Mouse (Mus musculus) heart, adult 2 months (tissue): ENCODE measurements around the gene Kcnn3. TPM values are rescaled to one million over a fixed set of nuclear protein-coding genes. Genes with fewer than 3 reads are reported as not detected.

Experiments
- DNase-seq, 2 experiments: peaks; one replicate each; pipeline ENCODE4 v3.0.0; 2021
- H3K27ac ChIP-seq: fragments of 200-600 bp; 2 replicates; pipeline ENCODE4 v1.8.1; 2022
- H3K27me3 ChIP-seq: fragments of 200-500 bp; 2 replicates; pipeline ENCODE4 v1.6.1; 2012; ENCODE audit warnings: mild to moderate bottlenecking, low read length, inconsistent platforms, mixed read lengths; ENCODE audit not compliant: control insufficient read depth, insufficient read depth
- H3K36me3 ChIP-seq: fragments of 200-500 bp; 2 replicates; pipeline ENCODE4 v1.6.1; 2012; ENCODE audit warnings: low read length, inconsistent platforms; ENCODE audit not compliant: control insufficient read depth, insufficient read depth
- H3K4me1 ChIP-seq: fragments of 200-500 bp; 2 replicates; pipeline ENCODE4 v1.6.1; 2011; ENCODE audit warnings: low read length; ENCODE audit not compliant: control insufficient read depth, insufficient read depth
- H3K4me3 ChIP-seq: fragments of 200-600 bp; 2 replicates; pipeline ENCODE4 v1.8.1; 2022
- H3K79me2 ChIP-seq: fragments of 200-500 bp; replicated peaks from 2 replicates; pipeline ENCODE4 v1.6.1; 2012; ENCODE audit warnings: mild to moderate bottlenecking, inconsistent platforms, low read length, moderate library complexity, mixed read lengths; ENCODE audit not compliant: control insufficient read depth, insufficient read depth
- H3K9ac ChIP-seq: fragments of 200-500 bp; 2 replicates; pipeline ENCODE4 v1.6.1; 2012; ENCODE audit warnings: low read depth, mild to moderate bottlenecking, control low read depth, inconsistent platforms, low read length, mixed read lengths
- CTCF ChIP-seq: fragments of 200-600 bp; IDR thresholded peaks from 2 replicates; pipeline ENCODE4 v1.8.1; 2022; ENCODE audit warnings: antibody characterized with exemption, mild to moderate bottlenecking, moderate library complexity
- EP300 ChIP-seq: fragments of 200-500 bp; IDR thresholded peaks from 2 replicates; pipeline ENCODE4 v1.6.1; 2011; ENCODE audit warnings: low read depth, low read length, control low read depth; ENCODE audit not compliant: insufficient read depth
- POLR2A ChIP-seq: fragments of 200-500 bp; IDR thresholded peaks from 2 replicates; pipeline ENCODE4 v1.6.1; 2011; ENCODE audit warnings: mild to moderate bottlenecking, low read depth, low read length, control low read depth; ENCODE audit not compliant: insufficient read depth
- WGBS: fragments of 180-500 bp; shearing (Covaris S2); methylation state at CpG from one replicate; pipeline ENCODE4 v1.1.7; 2018; 5-methylcytosine and 5-hydroxymethylcytosine counted together
- intact Hi-C: fragments of 180-260 bp; cut with DNase I; formaldehyde crosslinking; loops from one replicate; pipeline ENCODE4 v1.15.1; 2025
- polyA plus RNA-seq: library from polyadenylated mRNA; depleted of rRNA; stranded (reverse); fragments of >200 nt; gene quantifications from 2 replicates; pipeline ENCODE4 v1.2.3, GENCODE M21; 2012
- total RNA-seq, 2 experiments: library from RNA; stranded (reverse); gene quantifications; 2 replicates each; pipeline ENCODE4 v1.2.3; 2021

Gene Kcnn3
- total and polyA plus RNA-seq, 3 experiments: 0.84 to 3.3 (median 2.0) TPM

DNA sequence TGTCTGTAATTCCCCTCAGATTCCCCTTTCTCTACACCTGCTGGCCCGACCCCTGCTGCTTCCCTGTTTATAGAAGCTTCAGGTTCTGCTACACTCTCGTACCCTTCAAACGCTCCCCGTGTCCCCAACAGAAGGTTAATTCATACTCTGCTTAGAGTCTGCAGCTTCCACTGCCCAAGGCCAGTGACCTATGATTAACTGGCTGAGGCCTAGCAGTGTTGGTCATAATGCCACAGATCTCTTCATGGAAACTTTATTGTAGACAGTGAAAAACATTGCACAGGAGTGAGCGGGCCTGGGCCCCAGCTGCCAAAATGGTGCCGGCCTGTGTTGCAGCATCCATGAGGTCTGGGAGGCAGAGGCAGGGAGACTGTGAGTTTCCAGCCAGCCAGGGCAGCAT, 104.0 kb downstream of the Kcnn3 start:
- Histone ChIP-seq H3K36me3 (no peaks in the 10 kb centered on the region), H3K9ac (no peak overlapping the region), H3K79me2 (no peaks in the 10 kb centered on the region), H3K4me1 (no peaks in the 10 kb centered on the region), H3K4me3 (no peak overlapping the region), H3K27ac (no peak overlapping the region), H3K27me3 (no peaks in the 10 kb centered on the region)
- no peak for TF ChIP-seq EP300
- TF ChIP-seq POLR2A: no peak
- TF ChIP-seq CTCF: no peak
- WGBS: 79% methylated on average over 6 of the region's 6 CpGs
- no peak for DNase-seq
- intact Hi-C loops: no loop called here

GRCm38 (mm10) chr3:89624814-89625445, 105.0 kb downstream of the Kcnn3 start:
- 67% methylated on average over 5 of the region's 5 CpGs for WGBS
- no peak for TF ChIP-seq CTCF
- TF ChIP-seq POLR2A: no peak
- TF ChIP-seq EP300: no peak

GRCm38 (mm10) chr3:89626556-89626955, 106.6 kb downstream of the Kcnn3 start:
- TF ChIP-seq POLR2A: no peak
- no peak for TF ChIP-seq EP300
- no peak for TF ChIP-seq CTCF
- no peaks in the 10 kb centered on the region for H3K79me2 ChIP-seq
- no peaks in the 10 kb centered on the region for H3K27me3 ChIP-seq
- no peak overlapping the region for H3K27ac ChIP-seq
- intact Hi-C loops: no loop called here
- H3K4me1 ChIP-seq: peaks cover 2% of the 10 kb centered on the region; the same call in 1 of the 2 replicates
- H3K9ac ChIP-seq: no peak overlapping the region
- 52% methylated on average over 4 of the region's 4 CpGs for WGBS
- H3K36me3 ChIP-seq: no peaks in the 10 kb centered on the region
- H3K4me3 ChIP-seq: no peak overlapping the region
- no peak for DNase-seq

More at GRCm38 (mm10) chr3:89624814-89625445, 105.0 kb downstream of the Kcnn3 start:
- Histone ChIP-seq H3K4me3 (no peak overlapping the region), H3K9ac (no peak overlapping the region), H3K27ac (no peak overlapping the region), H3K79me2 (no peaks in the 10 kb centered on the region), H3K36me3 (no peaks in the 10 kb centered on the region), H3K27me3 (no peaks in the 10 kb centered on the region), H3K4me1 (no peaks in the 10 kb centered on the region)
- no peak for DNase-seq
- intact Hi-C loops: no loop called here

GRCm38 (mm10) chr3:89629811-89630210, 109.8 kb downstream of the Kcnn3 start:
- peak in 1 of 2 experiments; percentile 30 for DNase-seq
- H3K4me3 ChIP-seq: no peak overlapping the region
- no peaks in the 10 kb centered on the region for H3K27me3 ChIP-seq
- no peak overlapping the region for H3K27ac ChIP-seq
- no peaks in the 10 kb centered on the region for H3K79me2 ChIP-seq
- no peaks in the 10 kb centered on the region for H3K36me3 ChIP-seq
- peaks cover 2% of the 10 kb centered on the region; the same call in 1 of the 2 replicates for H3K4me1 ChIP-seq
- H3K9ac ChIP-seq: no peak overlapping the region
- 79% methylated on average over 3 of the region's 3 CpGs for WGBS
- intact Hi-C loops: no loop called here
- no peak for TF ChIP-seq POLR2A
- TF ChIP-seq CTCF: no peak
- no peak for TF ChIP-seq EP300

- Histone ChIP-seq H3K4me3 (no peak overlapping the region), H3K4me1 (peaks cover 2% of the 10 kb centered on the region; the same call in 1 of the 2 replicates), H3K9ac (no peak overlapping the region), H3K79me2 (no peaks in the 10 kb centered on the region), H3K27ac (no peak overlapping the region), H3K36me3 (no peaks in the 10 kb centered on the region), H3K27me3 (no peaks in the 10 kb centered on the region)
- peak in 1 of 2 experiments; percentile 43 for DNase-seq
- intact Hi-C loops: no loop called here
- 50% methylated on average over 5 of the region's 5 CpGs for WGBS
- TF ChIP-seq POLR2A (no peak), CTCF (peak; percentile 27; the same call in 1 of the 2 replicates)
Measured at GRCm38 (mm10) chr3:89631750-89632149, 111.8 kb downstream of the Kcnn3 start.

DNA sequence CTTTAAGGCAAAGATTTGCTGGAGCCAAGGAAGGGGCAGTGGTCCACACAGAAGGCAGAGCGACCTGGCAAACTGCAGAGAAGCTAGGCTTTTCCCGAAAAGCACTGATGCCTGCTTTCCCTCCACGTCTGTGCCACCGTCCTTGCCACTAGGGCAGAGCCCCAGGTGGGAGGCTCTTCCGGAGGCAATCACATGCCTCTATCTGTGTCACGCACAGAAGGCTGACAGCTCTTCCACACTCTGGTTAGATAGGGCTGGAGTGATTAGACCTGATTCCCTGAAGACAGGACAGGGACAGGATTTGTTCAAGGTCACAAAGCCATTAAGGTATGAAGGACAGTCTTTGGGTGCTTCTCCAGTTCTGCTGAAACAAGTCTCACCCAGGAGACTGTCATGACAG, 113.6 kb downstream of the Kcnn3 start:
- intact Hi-C loops: no loop called here
- H3K27ac ChIP-seq: no peak overlapping the region
- H3K79me2 ChIP-seq: no peaks in the 10 kb centered on the region
- no peak overlapping the region for H3K9ac ChIP-seq
- H3K4me1 ChIP-seq: peaks cover 2% of the 10 kb centered on the region; the same call in 1 of the 2 replicates
- H3K27me3 ChIP-seq: no peaks in the 10 kb centered on the region
- 74% methylated on average over 6 of the region's 6 CpGs for WGBS
- H3K36me3 ChIP-seq: no peaks in the 10 kb centered on the region
- H3K4me3 ChIP-seq: no peak overlapping the region
- no peak for DNase-seq
- no peak for TF ChIP-seq EP300
- TF ChIP-seq CTCF: no peak
